Mouse (Mus musculus) heart, postnatal 0 days (tissue): ENCODE measurements around the gene Ficd.

Experiments used
- CTCF ChIP-seq: IDR thresholded peaks from 2 replicates; pipeline ENCODE4 v1.5.1; 2016; ENCODE audit warnings: antibody characterized with exemption, control low read depth, low read depth
- EP300 ChIP-seq: IDR thresholded peaks from 2 replicates; pipeline ENCODE4 v1.6.1; 2016; ENCODE audit warnings: antibody characterized with exemption, low read depth

GRCm38 (mm10) chr5:113765641-113766526 is 30.3 kb downstream of the Ficd start:
- TF ChIP-seq CTCF, result no peak
- no peak for TF ChIP-seq EP300
